Mouse (Mus musculus): Measurements from ENCODE around the gene Mad2l2.
"Not testable (repeated sequence)": the region's sequence is repeated elsewhere in the genome, so short reads cannot be mapped to it uniquely, and the experiment has no call there.

Gene Mad2l2

DNA sequence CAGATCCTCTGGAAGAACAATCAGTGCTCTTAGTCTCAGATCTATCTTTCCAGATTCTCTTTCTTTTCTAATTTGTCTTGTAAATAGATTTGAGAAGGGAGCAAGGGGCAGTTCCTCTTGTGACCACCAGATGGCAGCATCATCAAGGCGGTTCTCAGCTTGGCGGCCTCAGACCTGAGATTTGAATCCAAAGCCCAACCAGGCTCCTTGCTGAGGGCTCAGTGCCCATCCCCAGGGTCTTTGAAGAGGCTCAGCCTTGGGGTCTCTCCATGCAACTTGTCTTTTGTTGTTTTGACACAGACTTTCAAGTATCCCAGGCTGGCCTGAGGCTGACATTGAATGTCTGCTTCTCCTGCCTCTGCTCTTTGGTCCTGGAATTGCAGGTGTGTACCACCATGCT, 40.7 kb downstream of the Mad2l2 start:
- no peak for DNase-seq (ENCODE audit: low spot score)

DNA sequence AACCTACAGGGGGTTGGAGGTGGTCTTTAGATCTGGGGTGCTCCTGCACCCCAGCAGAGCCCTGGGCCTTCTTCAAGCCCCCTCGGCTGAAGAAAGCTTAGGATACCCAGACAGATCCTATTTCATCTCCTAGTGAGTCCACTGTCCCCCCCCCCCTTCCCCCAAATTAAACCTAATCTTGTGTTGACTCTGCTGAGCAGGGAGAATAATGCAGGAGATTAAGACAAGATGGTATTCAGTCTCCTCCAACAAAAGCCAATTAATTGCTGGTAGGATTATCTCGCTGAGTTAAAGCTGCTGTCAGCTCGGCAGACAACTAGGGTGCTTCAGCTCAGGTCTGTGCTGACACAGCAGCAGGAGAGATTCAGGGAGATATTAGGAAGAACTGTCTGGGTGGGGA, 41.1 kb downstream of the Mad2l2 start:
- no peak for DNase-seq (ENCODE audit: low spot score)

DNA sequence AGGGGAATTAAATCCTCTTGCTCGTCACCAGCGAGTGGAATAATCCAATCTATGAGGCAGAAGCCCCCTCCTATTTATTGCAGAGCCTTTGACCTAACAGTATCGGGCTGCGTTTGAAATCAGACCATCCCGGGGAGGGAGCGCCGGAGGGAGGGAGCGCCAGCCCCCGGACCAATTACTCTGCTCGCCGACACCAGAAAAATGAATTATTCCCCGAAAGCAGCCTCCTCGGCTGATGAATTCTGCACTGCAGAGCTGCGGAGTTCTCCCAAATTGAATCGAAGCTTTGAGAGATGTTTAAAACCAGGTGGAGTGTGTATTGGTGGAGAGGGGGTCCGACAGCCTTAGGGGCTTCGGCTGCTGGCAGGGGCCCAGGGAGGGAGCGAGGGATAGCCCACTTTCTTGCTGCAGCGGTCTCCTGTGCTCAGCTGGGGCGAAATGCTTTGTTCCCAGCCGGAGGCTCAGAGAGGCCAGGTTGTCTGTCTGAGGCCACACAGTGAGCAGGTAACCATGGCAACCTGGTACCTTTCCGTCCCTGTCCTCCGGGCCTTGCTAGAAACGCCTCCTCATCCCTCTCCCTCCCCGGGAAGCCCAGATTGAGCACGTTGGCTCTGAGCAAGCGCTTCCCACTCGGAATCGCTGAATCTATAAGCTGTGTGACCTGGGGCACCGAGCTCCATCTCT, 43.8 kb downstream of the Mad2l2 start:
- no peak for DNase-seq (ENCODE audit: low spot score)

DNA sequence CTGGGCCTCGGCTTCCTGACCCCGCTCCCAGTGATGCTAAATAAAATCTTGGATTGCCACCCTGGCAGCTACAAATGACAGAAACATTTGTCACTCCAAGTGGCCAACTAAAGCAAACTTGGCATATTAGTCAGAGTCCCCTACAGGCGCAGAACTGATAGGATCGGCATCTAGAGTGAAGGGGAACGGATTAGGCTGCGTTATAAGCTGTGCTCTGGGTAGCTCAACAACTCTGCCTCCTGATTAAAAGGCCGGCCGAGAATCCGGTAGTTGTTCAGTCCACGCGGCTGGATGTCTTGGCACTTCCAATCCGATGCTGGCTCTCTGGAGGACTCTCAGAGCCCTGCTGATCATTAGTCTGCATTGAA, 44.3 kb downstream of the Mad2l2 start:
- no peak for DNase-seq (ENCODE audit: low spot score)

DNA sequence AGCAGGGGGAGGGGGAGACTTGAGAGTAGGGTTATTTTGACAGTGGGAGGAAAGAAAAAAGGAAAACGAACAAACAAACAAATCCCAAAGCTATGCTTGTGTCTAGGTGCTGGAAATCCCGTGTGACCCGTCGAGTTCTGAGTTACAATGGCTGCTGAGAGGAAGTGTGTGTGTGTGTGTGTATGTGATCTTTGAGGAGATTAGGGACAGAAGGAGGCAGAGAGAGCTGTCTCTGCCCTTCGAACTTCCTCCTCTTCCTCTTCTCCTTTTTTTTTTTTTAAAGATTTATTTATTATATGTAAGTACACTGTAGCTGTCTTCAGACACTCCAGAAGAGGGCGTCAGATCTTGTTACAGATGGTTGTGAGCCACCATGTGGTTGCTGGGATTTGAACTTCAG, 46.4 kb downstream of the Mad2l2 start:
- DNase-seq (ENCODE audit: low spot score) = not testable (repeated sequence)

DNA sequence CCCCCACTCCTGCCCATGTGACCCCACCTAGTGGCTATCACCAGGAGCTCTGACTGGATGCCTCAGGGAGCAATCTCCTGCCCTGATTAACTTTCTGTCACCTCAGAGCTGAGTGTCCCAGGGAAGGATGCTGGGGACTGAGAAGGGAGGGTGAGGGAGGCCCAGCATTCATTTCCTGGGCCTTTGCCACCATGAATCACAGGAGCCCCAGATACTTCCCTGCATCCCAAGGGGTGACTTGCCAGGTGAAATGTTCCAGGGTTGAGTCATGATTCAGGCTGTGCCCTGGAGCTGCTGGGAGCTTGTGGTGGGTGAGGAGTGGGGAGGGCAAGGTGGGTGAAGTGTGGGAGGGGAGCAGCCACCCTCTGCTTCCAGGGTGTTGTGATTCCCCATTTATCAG, 47.5 kb downstream of the Mad2l2 start:
- no peak for DNase-seq (ENCODE audit: low spot score)

DNA sequence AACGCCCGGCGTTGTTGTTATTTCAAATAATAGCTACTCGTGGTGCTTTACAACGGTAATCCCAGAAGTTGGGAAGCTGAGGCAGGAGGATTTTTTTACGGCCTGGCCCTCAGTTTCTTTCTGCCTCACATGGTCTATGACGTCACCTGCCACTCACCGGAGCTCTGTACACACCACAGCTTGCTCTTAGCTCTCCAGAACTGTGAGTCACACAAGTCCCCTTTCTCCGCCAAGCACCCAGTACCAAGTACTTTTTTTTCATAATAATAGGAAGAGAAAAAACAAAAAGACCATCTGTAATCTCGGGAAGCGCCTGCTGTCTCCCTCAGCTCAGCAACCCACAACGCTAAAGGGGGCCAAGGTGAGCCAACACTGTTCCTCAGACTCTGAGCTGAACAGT, 51.3 kb downstream of the Mad2l2 start:
- no peak for DNase-seq (ENCODE audit: low spot score)

DNA sequence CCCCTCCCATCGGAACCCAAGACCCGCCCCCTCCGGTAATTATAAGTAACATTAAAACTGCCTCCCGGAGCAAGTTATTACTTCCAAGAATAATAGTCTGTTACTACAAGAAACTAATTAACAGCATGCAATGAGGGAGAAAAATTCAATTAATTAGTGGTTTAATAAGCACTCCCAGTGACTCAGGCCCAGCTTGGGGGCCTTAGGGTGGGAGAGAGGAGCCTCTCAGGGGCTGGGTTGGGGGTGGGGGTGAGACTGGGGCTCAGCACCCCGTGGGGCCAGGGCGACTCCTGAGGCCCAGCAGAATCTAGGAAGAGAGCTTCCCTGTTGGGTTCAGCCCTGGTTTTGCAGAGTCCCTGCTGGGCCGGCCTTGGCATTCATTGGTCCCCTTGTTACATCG, 52.2 kb downstream of the Mad2l2 start:
- DNase-seq (ENCODE audit: low spot score) = no peak

DNA sequence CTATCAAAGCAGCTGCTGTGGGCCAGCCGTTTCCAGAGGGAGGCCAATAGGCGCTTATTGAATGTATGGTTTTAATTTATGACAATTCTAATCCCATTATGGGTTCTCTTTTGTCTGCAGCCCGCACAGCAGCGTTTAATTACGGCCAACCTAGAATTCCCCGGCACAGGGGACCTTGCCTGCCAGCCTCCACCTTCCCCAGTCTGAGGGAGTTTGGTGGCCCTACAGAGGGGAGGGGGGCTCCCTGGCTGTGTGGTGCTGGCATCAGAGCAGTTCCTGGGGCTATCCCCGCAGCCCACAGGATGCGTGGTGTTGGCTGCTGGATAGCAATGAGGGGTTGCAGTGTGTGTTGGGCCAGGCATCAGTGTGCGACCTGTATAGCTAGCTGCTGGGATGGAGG, 54.4 kb downstream of the Mad2l2 start:
- DNase-seq (ENCODE audit: low spot score) = no peak

DNA sequence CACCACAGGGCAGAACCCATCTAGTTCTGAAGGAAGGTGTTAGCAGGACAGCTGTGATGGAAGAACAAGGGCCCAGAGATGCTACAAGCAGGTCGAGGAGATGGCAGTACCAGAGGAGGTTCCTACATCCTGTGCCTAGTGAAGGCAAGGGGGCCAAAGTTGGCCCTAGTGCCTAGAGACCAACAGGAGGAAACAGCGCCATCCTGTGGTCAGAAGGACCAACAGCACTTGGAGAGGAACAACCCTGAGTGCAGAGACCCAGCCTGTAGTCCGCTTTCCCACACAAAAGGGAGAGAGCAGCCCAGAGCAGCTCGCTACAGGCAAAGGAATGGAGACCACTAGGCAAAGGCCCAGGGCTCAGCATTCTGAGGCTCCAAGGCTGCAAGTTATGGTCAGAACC, 55.6 kb downstream of the Mad2l2 start:
- DNase-seq (ENCODE audit: low spot score) = no peak

DNA sequence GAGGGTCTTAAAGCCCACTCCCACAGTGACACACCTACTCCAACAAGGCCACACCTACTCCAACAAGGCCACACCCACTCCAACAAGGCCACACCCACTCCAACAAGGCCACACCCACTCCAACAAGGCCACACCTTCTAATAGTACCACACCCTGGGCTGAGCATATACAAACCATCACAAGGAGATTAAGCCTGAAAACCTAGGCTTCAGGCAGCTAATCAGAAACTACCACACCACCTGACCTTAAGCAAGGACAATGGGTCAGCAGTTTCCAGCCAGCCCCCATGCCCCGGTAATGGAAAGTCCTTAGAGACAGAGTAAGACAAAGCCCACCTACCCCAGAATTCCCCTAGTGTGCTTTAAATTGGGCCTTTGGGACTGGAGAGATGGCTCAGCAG, 58.6 kb downstream of the Mad2l2 start:
- not testable (repeated sequence) for DNase-seq (ENCODE audit: low spot score)

DNA sequence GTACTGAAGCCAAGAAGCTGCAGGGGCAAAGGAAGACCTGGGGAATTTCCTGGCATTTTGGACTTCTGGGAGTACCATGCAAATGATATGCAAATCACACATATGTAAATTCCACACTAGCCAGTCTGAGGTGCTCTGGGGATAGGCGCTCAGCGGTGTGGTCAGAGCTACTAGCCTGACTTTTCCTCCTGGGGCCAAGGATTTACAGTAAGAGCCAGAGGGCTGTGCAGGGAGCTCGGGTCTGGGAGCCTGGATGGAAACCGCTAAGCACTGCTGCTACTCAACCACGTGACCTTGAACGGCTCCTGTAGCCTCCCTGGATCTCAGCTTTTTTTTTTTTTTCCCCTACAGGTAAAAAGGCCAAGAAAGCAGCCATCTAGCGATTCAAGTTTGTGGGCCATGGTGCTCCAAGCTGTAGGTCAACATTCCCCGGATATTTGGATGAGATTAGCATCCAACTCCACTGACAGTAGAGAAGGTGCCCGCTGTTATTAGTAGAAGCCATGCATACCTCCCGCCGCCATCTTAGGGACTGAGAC, 62.6 kb downstream of the Mad2l2 start:
- no peak for DNase-seq (ENCODE audit: low spot score)

DNA sequence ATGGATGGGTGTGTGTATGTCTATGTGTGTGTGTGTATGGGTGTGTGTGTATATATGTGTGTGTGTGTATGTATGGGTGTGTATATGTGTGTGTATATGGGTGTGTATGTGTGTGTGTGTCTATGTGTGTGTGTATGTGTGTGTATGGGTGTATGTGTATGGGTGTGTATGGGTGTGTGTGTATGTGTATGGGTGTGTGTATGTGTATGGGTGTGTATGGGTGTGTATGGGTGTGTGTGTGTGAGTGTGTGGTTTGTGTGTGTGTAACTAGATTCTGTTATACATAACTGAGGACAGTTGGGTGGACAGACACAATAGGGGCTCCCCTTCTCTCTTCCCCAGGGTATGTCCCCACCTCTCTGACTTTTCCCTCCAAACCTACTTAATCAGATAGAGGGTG, 64.2 kb downstream of the Mad2l2 start:
- DNase-seq (ENCODE audit: low spot score) = no peak
